Mouse (Mus musculus): ENCODE data around the gene Foxo4. TPM values are rescaled to one million over a fixed set of nuclear protein-coding genes. Genes with fewer than 3 reads are reported as not detected.
A peak's percentile ranks its signal among the peaks of the same experiment; 100 is the strongest.

Foxo4 gene
- polyA plus RNA-seq, 1 experiment from 2014 or later: 4.3 TPM

DNA sequence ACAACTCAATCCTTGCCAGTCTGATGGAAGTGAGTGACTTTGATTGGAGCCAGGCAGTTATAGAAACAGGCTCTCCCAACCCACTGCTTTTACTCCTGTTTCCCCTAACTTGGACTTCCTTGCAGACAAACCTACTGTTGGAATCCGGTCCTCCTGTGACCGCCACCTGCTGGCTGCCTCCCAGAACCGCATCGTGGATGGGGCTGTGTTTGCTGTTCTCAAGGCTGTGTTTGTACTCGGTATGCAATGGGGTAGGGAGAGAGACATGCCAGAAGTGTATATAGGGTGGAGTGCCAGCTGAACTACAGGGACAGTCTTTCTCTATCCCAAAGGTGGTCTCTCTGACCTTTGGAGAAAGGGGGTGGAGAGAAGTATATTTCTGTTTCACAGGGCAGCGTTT lies 31.2 kb downstream of the Foxo4 start:
- H3K9ac ChIP-seq (replicated peaks; ENCODE audit: low read length): no peak overlapping the region
- H3K36me3 ChIP-seq (replicated peaks; ENCODE audit: control insufficient read depth, insufficient read depth, low read depth, low read length): no peaks in the 10 kb centered on the region; the same call in 1 of the 2 replicates
- no peaks in the 10 kb centered on the region for H3K4me1 ChIP-seq (ENCODE audit: control insufficient read depth, insufficient read depth, low read length)
- ATAC-seq (replicated peaks; ENCODE audit: insufficient number of reproducible peaks, low FRiP score, low TSS enrichment, low read depth) (no peak), DNase-seq (ENCODE audit: low spot score) (peak; percentile 65)
- no peak overlapping the region for H3K27ac ChIP-seq (replicated peaks; ENCODE audit: low read depth, low read length)
- no peaks in the 10 kb centered on the region for H3K27me3 ChIP-seq (ENCODE audit: control insufficient read depth, insufficient read depth, low read length)
- 30% methylated on average over 6 of the region's 6 CpGs for WGBS
- H3K4me2 ChIP-seq (ENCODE audit: low read depth, low read length): no peak overlapping the region
- H3K9me3 ChIP-seq (replicated peaks; ENCODE audit: control insufficient read depth, low read length): no peaks in the 10 kb centered on the region
- no peak overlapping the region for H3K4me3 ChIP-seq (ENCODE audit: low read depth, low read length)

- Histone ChIP-seq H3K4me2 (ENCODE audit: low read depth, low read length) (no peak overlapping the region), H3K4me1 (ENCODE audit: control insufficient read depth, insufficient read depth, low read length) (no peaks in the 10 kb centered on the region), H3K4me3 (ENCODE audit: low read depth, low read length) (no peak overlapping the region), H3K36me3 (replicated peaks; ENCODE audit: control insufficient read depth, insufficient read depth, low read depth, low read length) (no peaks in the 10 kb centered on the region; the same call in 1 of the 2 replicates), H3K9me3 (replicated peaks; ENCODE audit: control insufficient read depth, low read length) (no peaks in the 10 kb centered on the region), H3K27ac (replicated peaks; ENCODE audit: low read depth, low read length) (no peak overlapping the region), H3K9ac (replicated peaks; ENCODE audit: low read length) (no peak overlapping the region), H3K27me3 (ENCODE audit: control insufficient read depth, insufficient read depth, low read length) (no peaks in the 10 kb centered on the region)
- WGBS: 93% methylated on average over 14 of the region's 14 CpGs
- ATAC-seq (replicated peaks; ENCODE audit: insufficient number of reproducible peaks, low FRiP score, low TSS enrichment, low read depth) (no peak; the same call in 1 of the 2 replicates), DNase-seq (ENCODE audit: low spot score) (no peak)
These were observed 31.8 kb downstream of the Foxo4 start for GRCm38 (mm10) chrX:101285953-101286670.

GRCm38 (mm10) chrX:101287543-101287942 lies 33.2 kb downstream of the Foxo4 start:
- no peak for DNase-seq (ENCODE audit: low spot score)
- ATAC-seq (replicated peaks; ENCODE audit: insufficient number of reproducible peaks, low FRiP score, low TSS enrichment, low read depth): no peak
- H3K9ac ChIP-seq (replicated peaks; ENCODE audit: low read length): no peak overlapping the region
- no peaks in the 10 kb centered on the region for H3K9me3 ChIP-seq (replicated peaks; ENCODE audit: control insufficient read depth, low read length)
- no peak overlapping the region for H3K4me2 ChIP-seq (ENCODE audit: low read depth, low read length)
- no peaks in the 10 kb centered on the region for H3K27me3 ChIP-seq (ENCODE audit: control insufficient read depth, insufficient read depth, low read length)
- no peaks in the 10 kb centered on the region; the same call in 1 of the 2 replicates for H3K36me3 ChIP-seq (replicated peaks; ENCODE audit: control insufficient read depth, insufficient read depth, low read depth, low read length)
- H3K4me1 ChIP-seq (ENCODE audit: control insufficient read depth, insufficient read depth, low read length): no peaks in the 10 kb centered on the region
- H3K4me3 ChIP-seq (ENCODE audit: low read depth, low read length): no peak overlapping the region
- no peak overlapping the region for H3K27ac ChIP-seq (replicated peaks; ENCODE audit: low read depth, low read length)
- WGBS: 96% methylated on average over 3 of the region's 3 CpGs

- Histone ChIP-seq H3K4me2 (ENCODE audit: low read depth, low read length) (no peak overlapping the region), H3K4me3 (ENCODE audit: low read depth, low read length) (no peak overlapping the region), H3K27me3 (ENCODE audit: control insufficient read depth, insufficient read depth, low read length) (no peaks in the 10 kb centered on the region), H3K9ac (replicated peaks; ENCODE audit: low read length) (no peak overlapping the region), H3K36me3 (replicated peaks; ENCODE audit: control insufficient read depth, insufficient read depth, low read depth, low read length) (no peaks in the 10 kb centered on the region; the same call in 1 of the 2 replicates), H3K9me3 (replicated peaks; ENCODE audit: control insufficient read depth, low read length) (no peaks in the 10 kb centered on the region), H3K4me1 (ENCODE audit: control insufficient read depth, insufficient read depth, low read length) (no peaks in the 10 kb centered on the region), H3K27ac (replicated peaks; ENCODE audit: low read depth, low read length) (no peak overlapping the region)
- ATAC-seq (replicated peaks; ENCODE audit: insufficient number of reproducible peaks, low FRiP score, low TSS enrichment, low read depth): no peak
- DNase-seq (ENCODE audit: low spot score): no peak
- WGBS: 92% methylated on average over 6 of the region's 6 CpGs
These were observed 34.1 kb downstream of the Foxo4 start for GRCm38 (mm10) chrX:101288432-101288831.

DNA sequence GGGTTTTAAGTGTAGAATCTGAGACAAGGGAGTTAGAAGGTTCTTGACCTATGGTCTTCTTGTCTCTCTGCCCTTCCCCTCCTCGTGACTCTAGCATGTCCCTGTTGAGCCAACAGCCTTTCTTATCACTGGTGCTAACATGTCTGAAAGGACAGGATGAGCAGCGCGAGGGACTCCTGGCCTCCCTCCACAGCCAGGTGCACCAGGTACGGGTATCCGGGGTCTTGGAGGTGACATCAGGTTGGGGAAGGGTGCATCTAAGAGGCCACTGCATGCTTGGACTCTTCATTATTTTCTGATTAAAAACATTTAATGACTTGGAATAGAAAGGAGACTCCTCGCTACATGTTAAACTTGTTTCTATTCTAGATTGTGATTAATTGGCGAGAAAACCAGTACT lies 34.7 kb downstream of the Foxo4 start:
- Histone ChIP-seq H3K9me3 (replicated peaks; ENCODE audit: control insufficient read depth, low read length) (no peaks in the 10 kb centered on the region), H3K36me3 (replicated peaks; ENCODE audit: control insufficient read depth, insufficient read depth, low read depth, low read length) (no peaks in the 10 kb centered on the region; the same call in 1 of the 2 replicates), H3K9ac (replicated peaks; ENCODE audit: low read length) (no peak overlapping the region), H3K4me1 (ENCODE audit: control insufficient read depth, insufficient read depth, low read length) (no peaks in the 10 kb centered on the region), H3K4me2 (ENCODE audit: low read depth, low read length) (no peak overlapping the region), H3K4me3 (ENCODE audit: low read depth, low read length) (no peak overlapping the region), H3K27me3 (ENCODE audit: control insufficient read depth, insufficient read depth, low read length) (no peaks in the 10 kb centered on the region), H3K27ac (replicated peaks; ENCODE audit: low read depth, low read length) (no peak overlapping the region)
- ATAC-seq (replicated peaks; ENCODE audit: insufficient number of reproducible peaks, low FRiP score, low TSS enrichment, low read depth): no peak
- no peak for DNase-seq (ENCODE audit: low spot score)
- 91% methylated on average over 7 of the region's 7 CpGs for WGBS

DNA sequence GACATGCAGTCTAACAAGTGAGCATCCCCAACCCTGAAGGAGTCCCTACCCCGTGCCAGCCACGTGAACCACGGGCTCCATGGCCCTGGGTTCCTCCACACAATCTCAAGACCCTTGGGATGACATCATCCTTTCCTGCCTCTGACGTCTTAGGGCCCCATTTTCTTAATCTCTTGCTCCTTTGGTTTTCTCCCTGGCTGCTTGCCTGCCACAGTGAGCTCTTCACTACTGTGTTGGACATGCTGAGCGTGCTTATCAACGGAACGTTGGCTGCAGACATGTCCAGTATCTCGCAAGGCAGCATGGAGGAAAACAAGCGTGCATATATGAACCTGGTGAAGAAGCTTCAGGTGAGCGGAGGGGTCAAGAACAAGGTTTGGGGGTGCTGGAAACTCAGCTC lies 35.8 kb downstream of the Foxo4 start:
- no peaks in the 10 kb centered on the region for H3K9me3 ChIP-seq (replicated peaks; ENCODE audit: control insufficient read depth, low read length)
- H3K36me3 ChIP-seq (replicated peaks; ENCODE audit: control insufficient read depth, insufficient read depth, low read depth, low read length): no peaks in the 10 kb centered on the region; the same call in 1 of the 2 replicates
- DNase-seq (ENCODE audit: low spot score) (no peak), ATAC-seq (replicated peaks; ENCODE audit: insufficient number of reproducible peaks, low FRiP score, low TSS enrichment, low read depth) (no peak)
- H3K4me3 ChIP-seq (ENCODE audit: low read depth, low read length): no peak overlapping the region
- H3K27me3 ChIP-seq (ENCODE audit: control insufficient read depth, insufficient read depth, low read length): no peaks in the 10 kb centered on the region
- H3K9ac ChIP-seq (replicated peaks; ENCODE audit: low read length): no peak overlapping the region
- WGBS: 89% methylated on average over 10 of the region's 10 CpGs
- no peaks in the 10 kb centered on the region for H3K4me1 ChIP-seq (ENCODE audit: control insufficient read depth, insufficient read depth, low read length)
- no peak overlapping the region for H3K4me2 ChIP-seq (ENCODE audit: low read depth, low read length)
- H3K27ac ChIP-seq (replicated peaks; ENCODE audit: low read depth, low read length): no peak overlapping the region

DNA sequence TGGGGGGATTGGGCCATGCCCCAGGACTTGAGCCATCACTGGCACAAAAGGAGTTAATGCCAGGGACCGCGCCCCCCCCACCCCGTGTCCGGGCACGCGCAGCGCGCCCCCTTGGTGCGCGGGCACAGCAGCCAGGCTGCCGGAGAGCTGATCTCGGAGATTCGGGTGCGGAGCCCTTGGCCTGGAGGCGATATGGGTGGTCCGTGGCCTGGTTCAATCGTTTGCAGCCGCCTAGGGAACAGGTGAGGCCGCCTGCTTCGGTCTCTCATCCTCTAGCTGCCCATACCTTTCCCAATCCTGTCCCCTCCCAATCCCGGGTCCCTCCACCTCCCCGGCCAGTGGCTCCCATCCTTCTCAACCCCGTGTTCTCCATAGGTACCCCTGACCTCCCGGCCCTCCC lies 44.7 kb downstream of the Foxo4 start, which contains the start of gene Nlgn3:
Gene Nlgn3, plus strand, starts transcription at position 114 of the 400 bp plus-strand sequence.
- Histone ChIP-seq H3K4me2 (ENCODE audit: low read depth, low read length) (peak within 1 kb of the TSS; percentile 44), H3K4me1 (ENCODE audit: control insufficient read depth, insufficient read depth, low read length) (no peaks in the 10 kb centered on the region), H3K9me3 (replicated peaks; ENCODE audit: control insufficient read depth, low read length) (no peaks in the 10 kb centered on the region), H3K27ac (replicated peaks; ENCODE audit: low read depth, low read length) (no peak within 1 kb of the TSS), H3K27me3 (ENCODE audit: control insufficient read depth, insufficient read depth, low read length) (no peaks in the 10 kb centered on the region), H3K36me3 (replicated peaks; ENCODE audit: control insufficient read depth, insufficient read depth, low read depth, low read length) (no peaks in the 10 kb centered on the region), H3K9ac (replicated peaks; ENCODE audit: low read length) (peak within 1 kb of the TSS; percentile 41), H3K4me3 (ENCODE audit: low read depth, low read length) (peak within 1 kb of the TSS; percentile 36)
- 0 out of 2 replicates have a peak, but pooled peaks have one; percentile 14 for ATAC-seq (replicated peaks; ENCODE audit: insufficient number of reproducible peaks, low FRiP score, low TSS enrichment, low read depth)
- 12% methylated on average over 11 of the region's 24 CpGs for WGBS
- DNase-seq (ENCODE audit: low spot score): peak; percentile 40
